Mouse (Mus musculus) CH12.LX (cell line): ENCODE data around the gene 0610012G03Rik. TPM values are rescaled to one million over a fixed set of nuclear protein-coding genes. Genes with fewer than 3 reads are reported as not detected.

ENCODE experiments used
- DNase-seq: peaks from one replicate; pipeline ENCODE4 v3.0.0-alpha.2; 2013; ENCODE audit errors: extremely low read depth
- H3K27ac ChIP-seq: 2 replicates; pipeline ENCODE4 v1.5.1; 2012; ENCODE audit warnings: low read depth, mild to moderate bottlenecking, control low read depth, moderate library complexity; ENCODE audit not compliant: insufficient read depth
- H3K27me3 ChIP-seq: replicated peaks from 2 replicates; pipeline ENCODE3; 2012; ENCODE audit warnings: inconsistent platforms
- H3K36me3 ChIP-seq, 2 experiments: replicated peaks in 1 of 2; 2 replicates each; pipeline versions ENCODE3 to v1.6.1; 2012; ENCODE audit warnings: inconsistent platforms in 1 of 2, low read length in 1 of 2, mild to moderate bottlenecking in 1 of 2, mixed read lengths in 1 of 2, moderate library complexity in 1 of 2; ENCODE audit not compliant: control insufficient read depth in 1 of 2, insufficient read depth in 1 of 2
- H3K4me1 ChIP-seq, 2 experiments: 2 replicates each; pipeline ENCODE4 v1.6.1; 2012; ENCODE audit warnings: inconsistent platforms in 1 of 2, moderate library complexity in 1 of 2; ENCODE audit not compliant: insufficient read depth in 2 of 2, control insufficient read depth in 1 of 2
- H3K4me2 ChIP-seq: 2 replicates; pipeline ENCODE4 v1.6.1; 2012; ENCODE audit warnings: low read depth, mild to moderate bottlenecking, control low read depth; ENCODE audit not compliant: poor library complexity, insufficient read depth, severe bottlenecking
- H3K4me3 ChIP-seq, 3 experiments: fragments of 150-350 bp in 1 of 3; sonication (generic) in 1 of 3; replicated peaks in 1 of 3; 2 replicates each; pipeline versions ENCODE3 to v1.5.1; 2011 to 2012; ENCODE audit warnings: low read depth in 2 of 3, low read length in 2 of 3, mild to moderate bottlenecking in 2 of 3, moderate library complexity in 2 of 3, control low read depth in 1 of 3, improper control_type of control experiment in 1 of 3, inconsistent platforms in 1 of 3, mixed read lengths in 1 of 3; ENCODE audit not compliant: poor library complexity in 1 of 3
- H3K79me2 ChIP-seq: replicated peaks from 2 replicates; pipeline ENCODE4 v1.6.1; 2012; ENCODE audit warnings: mild to moderate bottlenecking, moderate library complexity; ENCODE audit not compliant: control insufficient read depth, poor library complexity, insufficient read depth, severe bottlenecking; ENCODE audit errors: extremely low read depth
- H3K9ac ChIP-seq: 2 replicates; pipeline ENCODE4 v1.6.1; 2012; ENCODE audit warnings: low read depth, mild to moderate bottlenecking, control low read depth, moderate library complexity; ENCODE audit not compliant: insufficient read depth
- H3K9me3 ChIP-seq: replicated peaks from 2 replicates; pipeline ENCODE3; 2012; ENCODE audit warnings: low read length, inconsistent platforms, mixed read lengths
- BHLHE40 ChIP-seq: IDR thresholded peaks from 2 replicates; pipeline ENCODE4 v1.6.1; 2011; ENCODE audit warnings: mild to moderate bottlenecking, low read depth, low read length, improper control_type of control experiment
- CHD1 ChIP-seq: IDR thresholded peaks from 2 replicates; pipeline ENCODE4 v1.6.1; 2012; ENCODE audit warnings: low read depth, low read length, improper control_type of control experiment, inconsistent platforms
- CHD2 ChIP-seq: IDR thresholded peaks from 2 replicates; pipeline ENCODE4 v1.6.1; 2011; ENCODE audit warnings: low read length, improper control_type of control experiment
- CTCF ChIP-seq, 2 experiments: IDR thresholded peaks in 1 of 2; conservative IDR thresholded peaks in 1 of 2; 2 replicates each; pipeline ENCODE4 v1.5.1; 2011 to 2012; ENCODE audit warnings: low read depth in 2 of 2, low read length in 2 of 2, improper control_type of control experiment in 1 of 2, inconsistent platforms in 1 of 2, mild to moderate bottlenecking in 1 of 2, moderate library complexity in 1 of 2
- E2F4 ChIP-seq: IDR thresholded peaks from 2 replicates; pipeline ENCODE4 v1.6.1; 2011; ENCODE audit warnings: low read depth, low read length, improper control_type of control experiment; ENCODE audit not compliant: insufficient replicate concordance
- ELF1 ChIP-seq: IDR thresholded peaks from 2 replicates; pipeline ENCODE4 v1.6.1; 2014; ENCODE audit warnings: low read depth, mild to moderate bottlenecking, inconsistent platforms, low read length, improper control_type of control experiment
- EP300 ChIP-seq: IDR thresholded peaks from 2 replicates; pipeline ENCODE4 v1.6.1; 2011; ENCODE audit warnings: low read length, improper control_type of control experiment
- ETS1 ChIP-seq: conservative IDR thresholded peaks from 2 replicates; pipeline ENCODE4 v1.6.1; 2012; ENCODE audit warnings: low read depth, mild to moderate bottlenecking, inconsistent platforms, low read length, improper control_type of control experiment, moderate library complexity
- GABPA ChIP-seq: IDR thresholded peaks from 2 replicates; pipeline ENCODE4 v1.6.1; 2012; ENCODE audit warnings: low read depth, low read length, improper control_type of control experiment, inconsistent platforms; ENCODE audit not compliant: insufficient replicate concordance
- HCFC1 ChIP-seq: IDR thresholded peaks from 2 replicates; pipeline ENCODE4 v1.6.1; 2012; ENCODE audit warnings: low read depth, mild to moderate bottlenecking, inconsistent platforms, low read length, improper control_type of control experiment
- IRF4 ChIP-seq: IDR thresholded peaks from 2 replicates; pipeline ENCODE4 v1.6.1; 2014; ENCODE audit warnings: low read depth, mild to moderate bottlenecking, inconsistent platforms, low read length, improper control_type of control experiment
- JUN ChIP-seq: IDR thresholded peaks from 2 replicates; pipeline ENCODE4 v1.6.1; 2011; ENCODE audit warnings: low read depth, mild to moderate bottlenecking, low read length, improper control_type of control experiment, moderate library complexity; ENCODE audit not compliant: insufficient read depth
- JUND ChIP-seq: conservative IDR thresholded peaks from 2 replicates; pipeline ENCODE4 v1.6.1; 2011; ENCODE audit warnings: low read depth, low read length, improper control_type of control experiment
- KAT2A ChIP-seq: IDR thresholded peaks from 2 replicates; pipeline ENCODE4 v1.6.1; 2012; ENCODE audit warnings: low read length, improper control_type of control experiment, inconsistent platforms; ENCODE audit not compliant: insufficient replicate concordance
- MAFK ChIP-seq: IDR thresholded peaks from 2 replicates; pipeline ENCODE4 v1.6.1; 2011; ENCODE audit warnings: low read length, improper control_type of control experiment; ENCODE audit not compliant: insufficient replicate concordance
- MAX ChIP-seq: IDR thresholded peaks from 2 replicates; pipeline ENCODE4 v1.6.1; 2011; ENCODE audit warnings: low read length, improper control_type of control experiment
- MAZ ChIP-seq: IDR thresholded peaks from 2 replicates; pipeline ENCODE4 v1.6.1; 2012; ENCODE audit warnings: low read depth, mild to moderate bottlenecking, inconsistent platforms, low read length, improper control_type of control experiment, moderate library complexity
- MEF2A ChIP-seq: IDR thresholded peaks from 2 replicates; pipeline ENCODE4 v1.6.1; 2014; ENCODE audit warnings: low read depth, mild to moderate bottlenecking, inconsistent platforms, low read length, improper control_type of control experiment, borderline replicate concordance
- MXI1 ChIP-seq: IDR thresholded peaks from 2 replicates; pipeline ENCODE4 v1.6.1; 2011; ENCODE audit warnings: mild to moderate bottlenecking, low read depth, low read length, improper control_type of control experiment
- MYC ChIP-seq: IDR thresholded peaks from 2 replicates; pipeline ENCODE4 v1.6.1; 2011; ENCODE audit warnings: low read depth, mild to moderate bottlenecking, improper control_type of control experiment, low read length
- NELFE ChIP-seq: IDR thresholded peaks from 2 replicates; pipeline ENCODE4 v1.6.1; 2011; ENCODE audit warnings: low read depth, low read length, improper control_type of control experiment
- NRF1 ChIP-seq: IDR thresholded peaks from 2 replicates; pipeline ENCODE4 v1.6.1; 2014; ENCODE audit warnings: low read depth, mild to moderate bottlenecking, inconsistent platforms, low read length, improper control_type of control experiment, moderate library complexity
- PAX5 ChIP-seq: IDR thresholded peaks from 2 replicates; pipeline ENCODE4 v1.6.1; 2012; ENCODE audit warnings: low read length, inconsistent platforms, mixed read lengths
- POLR2A ChIP-seq: IDR thresholded peaks from 2 replicates; pipeline ENCODE4 v1.6.1; 2011; ENCODE audit warnings: low read depth, mild to moderate bottlenecking, improper control_type of control experiment, low read length
- POLR2AphosphoS2 ChIP-seq: IDR thresholded peaks from 2 replicates; pipeline ENCODE4 v1.6.1; 2011; ENCODE audit warnings: low read depth, low read length, improper control_type of control experiment
- RAD21 ChIP-seq: IDR thresholded peaks from 2 replicates; pipeline ENCODE4 v1.6.1; 2011; ENCODE audit warnings: low read depth, mild to moderate bottlenecking, low read length, improper control_type of control experiment, moderate library complexity
- RCOR1 ChIP-seq: conservative IDR thresholded peaks from 2 replicates; pipeline ENCODE4 v1.6.1; 2012; ENCODE audit warnings: low read depth, mild to moderate bottlenecking, inconsistent platforms, low read length, improper control_type of control experiment
- SIN3A ChIP-seq: IDR thresholded peaks from 2 replicates; pipeline ENCODE4 v1.6.1; 2012; ENCODE audit warnings: low read length, improper control_type of control experiment, inconsistent platforms
- SMC3 ChIP-seq: IDR thresholded peaks from 2 replicates; pipeline ENCODE4 v1.6.1; 2011; ENCODE audit warnings: low read depth, low read length, improper control_type of control experiment
- TBP ChIP-seq: conservative IDR thresholded peaks from 2 replicates; pipeline ENCODE4 v1.6.1; 2011; ENCODE audit warnings: low read depth, low read length, improper control_type of control experiment
- TCF12 ChIP-seq: IDR thresholded peaks from 2 replicates; pipeline ENCODE4 v1.6.1; 2014; ENCODE audit warnings: low read depth, mild to moderate bottlenecking, inconsistent platforms, low read length, improper control_type of control experiment
- UBTF ChIP-seq: IDR thresholded peaks from 2 replicates; pipeline ENCODE4 v1.6.1; 2012; ENCODE audit warnings: low read depth, mild to moderate bottlenecking, inconsistent platforms, low read length, improper control_type of control experiment, moderate library complexity
- USF1 ChIP-seq: IDR thresholded peaks from 2 replicates; pipeline ENCODE4 v1.6.1; 2014; ENCODE audit warnings: low read depth, mild to moderate bottlenecking, inconsistent platforms, low read length, improper control_type of control experiment
- USF2 ChIP-seq: conservative IDR thresholded peaks from 2 replicates; pipeline ENCODE4 v1.6.1; 2011; ENCODE audit warnings: low read depth, low read length, improper control_type of control experiment
- ZC3H11A ChIP-seq: IDR thresholded peaks from 2 replicates; pipeline ENCODE4 v1.6.1; 2012; ENCODE audit warnings: low read depth, mild to moderate bottlenecking, inconsistent platforms, low read length, improper control_type of control experiment
- ZKSCAN1 ChIP-seq: IDR thresholded peaks from 2 replicates; pipeline ENCODE4 v1.6.1; 2012; ENCODE audit warnings: low read depth, inconsistent platforms, low read length, improper control_type of control experiment, borderline replicate concordance
- ZMIZ1 ChIP-seq: IDR thresholded peaks from 2 replicates; pipeline ENCODE4 v1.6.1; 2012; ENCODE audit warnings: low read depth, mild to moderate bottlenecking, inconsistent platforms, low read length, improper control_type of control experiment
- ZNF384 ChIP-seq: IDR thresholded peaks from 2 replicates; pipeline ENCODE4 v1.6.1; 2012; ENCODE audit warnings: low read depth, low read length, improper control_type of control experiment, inconsistent platforms
- dilution Hi-C: fragments of 300-500 bp; cut with MboI; formaldehyde crosslinking; loops from 2 replicates; pipeline ENCODE4 v1.14.3; 2020; ENCODE audit warnings: low sequenced_read_pairs; ENCODE audit not compliant: extremely low pct_unique_long_range_greater_than_20kb, extremely low pct_ligation_motif_present
- in situ Hi-C: fragments of 300-500 bp; cut with MboI; formaldehyde crosslinking; loops from 3 replicates; pipeline ENCODE4 v1.14.3; 2019; ENCODE audit warnings: low sequenced_read_pairs, low pct_ligation_motif_present, low pct_unique_long_range_greater_than_20kb, mixed read lengths
- polyA plus RNA-seq: library from polyadenylated mRNA; unstranded; fragments of >175 nt; gene quantifications from 2 replicates; pipeline ENCODE4 v1.2.1, GENCODE M21; 2012; ENCODE audit warnings: low read depth; ENCODE audit not compliant: insufficient read length
- total RNA-seq, 2 experiments: library from RNA; depleted of rRNA; stranded (reverse); fragments of 300-350 nt in 1 of 2; fragments of >200 nt in 1 of 2; gene quantifications; 2 replicates each; pipeline ENCODE4 v1.2.3; 2012 to 2014

0610012G03Rik gene
- total RNA-seq (2012; rRNA removed) (48.0 and 50.1 TPM in 2 replicates), total RNA-seq (2014; rRNA removed) (33.0 and 38.0 TPM in 2 replicates), polyA plus RNA-seq (23.3 and 29.4 TPM in 2 replicates)

- peak within 1 kb of the TSS; percentile 67 for H3K27ac ChIP-seq
- H3K4me3 ChIP-seq: peak within 1 kb of the TSS; percentile 87 to 94 (median 90)
- no peaks in the 10 kb centered on the region for H3K27me3 ChIP-seq
- in situ Hi-C loops: no loop called here
- peak within 1 kb of the TSS; percentile 85 for H3K9ac ChIP-seq
- peaks cover 9 to 53% of the 10 kb centered on the region in 2 experiments for H3K4me1 ChIP-seq
- peaks cover 56% of the 10 kb centered on the region for H3K79me2 ChIP-seq
- peak within 1 kb of the TSS; percentile 81 for H3K4me2 ChIP-seq
- dilution Hi-C loops: no loop called here
- DNase-seq: peak; percentile 96
- peaks cover 9 to 57% of the 10 kb centered on the region in 2 experiments for H3K36me3 ChIP-seq
- TF ChIP-seq JUND (no peak), GABPA (peak; percentile 89; the same call in 1 of the 2 replicates), ELF1 (peak; percentile 95), EP300 (no peak), CTCF (conservative IDR thresholded peaks at IDR 0.05 in 1 of 2, IDR thresholded peaks at IDR 0.05 in 1 of 2; ENCODE audit: low read depth in 2 of 2, low read length in 2 of 2) (peak in 1 of 2 experiments; percentile 28; a peak in 2 of 4 replicates), POLR2A (peak; percentile 98), MEF2A (peak; percentile 94), MAFK (no peak), NRF1 (peak; percentile 64), USF2 (no peak; the same call in 1 of the 2 replicates), ZNF384 (no peak), UBTF (peak; percentile 98), POLR2AphosphoS2 (peak; percentile 91; the same call in 1 of the 2 replicates), NELFE (peak; percentile 98), CHD2 (peak; percentile 80), MAX (peak; percentile 95), MAZ (0 out of 2 replicates have a peak, but pooled peaks have one; percentile 42), E2F4 (no peak), ZMIZ1 (peak; percentile 91), USF1 (peak; percentile 74), MYC (peak; percentile 79; the same call in 1 of the 2 replicates), SIN3A (peak; percentile 100), PAX5 (no peak), RCOR1 (0 out of 2 replicates have a peak, but pooled peaks have one; percentile 29), MXI1 (peak; percentile 99), JUN (no peak), ETS1 (peak; percentile 56; the same call in 1 of the 2 replicates), HCFC1 (peak; percentile 100), RAD21 (no peak; the same call in 1 of the 2 replicates), KAT2A (peak; percentile 97), CHD1 (no peak), IRF4 (peak; percentile 90), ZC3H11A (no peak), SMC3 (peak; percentile 38; the same call in 1 of the 2 replicates), TCF12 (peak; percentile 97), TBP (peak; percentile 60; the same call in 1 of the 2 replicates), ZKSCAN1 (no peak; the same call in 1 of the 2 replicates), BHLHE40 (peak; percentile 69)
- TF ChIP-seq, all 38 proteins: peak for 26
- no peaks in the 10 kb centered on the region for H3K9me3 ChIP-seq
These were observed at the start of gene 0610012G03Rik, which contains the start of gene Ncbp2 for GRCm38 (mm10) chr16:31948345-31948774. TSS of gene 0610012G03Rik (minus strand) at chr16:31948494. TSS of gene Ncbp2 (plus strand) at chr16:31948513.
